Mouse (Mus musculus) MEL (cell line): ENCODE data around the gene Col4a1.

ENCODE experiments used
- CTCF ChIP-seq, 3 experiments: IDR thresholded peaks in 2 of 3; conservative IDR thresholded peaks in 1 of 3; 2 replicates each; pipeline ENCODE4 v1.5.1; 2011 to 2012; ENCODE audit warnings: low read length in 3 of 3, low read depth in 2 of 3, mild to moderate bottlenecking in 2 of 3, improper control_type of control experiment in 1 of 3, inconsistent platforms in 1 of 3, mixed read lengths in 1 of 3, moderate library complexity in 1 of 3; ENCODE audit not compliant: control insufficient read depth in 1 of 3, insufficient read depth in 1 of 3, poor library complexity in 1 of 3, severe bottlenecking in 1 of 3
- ETS1 ChIP-seq: IDR thresholded peaks from 2 replicates; pipeline ENCODE4 v1.6.1; 2012; ENCODE audit warnings: low read depth, mild to moderate bottlenecking, inconsistent platforms, low read length, improper control_type of control experiment, moderate library complexity
- MAX ChIP-seq: IDR thresholded peaks from 2 replicates; pipeline ENCODE4 v1.6.1; 2011; ENCODE audit warnings: low read length, improper control_type of control experiment
- POLR2AphosphoS2 ChIP-seq: IDR thresholded peaks from 2 replicates; pipeline ENCODE4 v1.6.1; 2011; ENCODE audit warnings: low read length, improper control_type of control experiment
- SMC3 ChIP-seq: IDR thresholded peaks from 2 replicates; pipeline ENCODE4 v1.6.1; 2011; ENCODE audit warnings: low read depth, low read length, improper control_type of control experiment
- TAL1 ChIP-seq: IDR thresholded peaks from 2 replicates; pipeline ENCODE4 v1.6.1; 2012; ENCODE audit warnings: mild to moderate bottlenecking, inconsistent platforms, low read length, moderate library complexity, mixed read lengths

- no peak for TF ChIP-seq CTCF (IDR thresholded peaks at IDR 0.05 in 2 of 3, conservative IDR thresholded peaks at IDR 0.05 in 1 of 3; ENCODE audit: control insufficient read depth in 1 of 3, insufficient read depth in 1 of 3, low read depth in 2 of 3, low read length in 3 of 3, poor library complexity in 1 of 3, severe bottlenecking in 1 of 3)
- TF ChIP-seq TAL1, result no peak
- no peak for TF ChIP-seq MAX
- TF ChIP-seq ETS1, result no peak
- TF ChIP-seq SMC3, result no peak
- no peak for TF ChIP-seq POLR2AphosphoS2
Measured at GRCm38 (mm10) chr8:11346225-11346624, 33.6 kb upstream of the Col4a1 start.
